Mouse (Mus musculus) myocyte (in vitro differentiated cells): ENCODE results near the gene Dnttip1.

ENCODE experiments used
- MAX ChIP-seq: IDR thresholded peaks from one replicate; pipeline ENCODE4 v1.6.1; 2011; ENCODE audit warnings: low read depth, mild to moderate bottlenecking, control low read depth
- POLR2A ChIP-seq: IDR thresholded peaks from one replicate; pipeline ENCODE4 v1.6.1; 2011; ENCODE audit warnings: low read depth, mild to moderate bottlenecking, control low read depth, moderate library complexity; ENCODE audit not compliant: insufficient read length
- REST ChIP-seq: IDR thresholded peaks from one replicate; pipeline ENCODE4 v1.6.1; 2011; ENCODE audit warnings: mild to moderate bottlenecking, control low read depth, moderate library complexity; ENCODE audit not compliant: insufficient read depth, insufficient read length

DNA sequence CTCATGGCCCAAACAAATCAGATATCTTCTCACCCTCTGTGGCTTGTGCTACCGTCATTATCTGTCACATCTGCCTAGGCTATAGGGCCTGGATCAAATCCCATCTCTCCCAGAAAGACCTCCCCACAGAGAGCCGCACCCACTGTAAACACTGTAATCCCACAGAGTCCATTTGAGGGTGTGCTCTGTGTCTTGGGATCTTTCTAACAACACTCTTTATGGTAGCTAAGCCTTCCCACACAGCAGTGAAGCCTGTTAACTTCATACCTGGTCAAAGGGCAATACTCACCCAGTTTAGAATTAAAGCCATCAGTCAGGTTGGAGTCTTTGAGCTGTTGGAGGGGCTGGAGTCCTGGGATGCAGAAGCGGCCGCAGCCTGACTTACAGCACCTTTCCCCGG, 14.1 kb upstream of the Dnttip1 start:
- TF ChIP-seq MAX, result no peak
- no peak for TF ChIP-seq POLR2A
- TF ChIP-seq REST, result no peak
